ENCODE assay signal across 8 mouse cellular contexts in the genomic region with DNA sequence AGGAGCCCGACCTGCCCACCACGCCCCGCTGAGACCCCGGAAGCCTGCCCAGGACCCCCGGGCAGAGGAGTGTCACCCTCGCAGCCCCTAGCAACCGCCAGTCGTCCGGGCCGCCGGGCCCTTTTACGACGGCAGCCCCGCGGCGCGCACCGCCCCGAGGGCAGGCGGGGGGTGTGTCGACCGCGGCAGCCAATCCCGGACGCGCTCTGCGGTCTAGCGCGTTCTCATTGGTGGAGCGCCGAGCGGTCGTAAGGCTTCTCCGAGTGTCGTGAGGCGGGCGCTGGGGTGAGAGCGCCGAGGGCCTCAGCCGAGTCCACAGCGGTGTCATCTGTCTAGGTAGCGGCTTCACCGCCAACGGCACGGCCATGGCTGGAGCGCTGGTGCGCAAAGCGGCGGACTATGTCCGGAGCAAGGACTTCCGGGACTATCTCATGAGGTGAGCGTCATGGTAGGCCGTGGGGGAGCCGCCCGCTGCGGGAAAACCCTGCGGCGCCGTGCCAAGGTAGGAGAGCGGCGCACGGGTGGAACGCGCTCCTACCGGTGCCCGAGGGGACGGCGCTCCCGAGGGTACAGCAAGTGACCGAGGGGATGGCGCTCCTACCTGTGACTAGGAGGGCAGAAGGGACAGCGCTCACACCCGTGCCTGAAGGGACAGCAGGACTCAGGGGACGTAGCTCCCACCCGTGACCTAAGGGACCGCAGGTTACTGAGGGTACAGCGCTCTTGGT. TPM values are rescaled to one million over a fixed set of nuclear protein-coding genes. Genes with fewer than 3 reads are reported as not detected.
A peak's percentile ranks its signal among the peaks of the same experiment; 100 is the strongest.
DNase-seq lines count a peak whose midpoint lies in the region; ATAC-seq lines count a peak whose summit lies in the region.

No protein-coding gene starts in this region.

- no peaks in the 10 kb centered on the region for H3K9me3 ChIP-seq in hindbrain, embryonic 11.5 days (ENCODE audit: control insufficient read depth, low read length)

- H3K4me3 ChIP-seq in hindbrain, embryonic 11.5 days (ENCODE audit: low read depth, low read length), result peak overlapping the region; percentile 81

- H3K27ac ChIP-seq in hindbrain, embryonic 11.5 days (ENCODE audit: low read depth, low read length), result peak overlapping the region; percentile 70

- WGBS in hindbrain, embryonic 11.5 days, result under 1% methylated on average over 76 of the region's 77 CpGs

- no peaks in the 10 kb centered on the region for H3K36me3 ChIP-seq in hindbrain, embryonic 11.5 days (ENCODE audit: control insufficient read depth, insufficient read depth, low read length)

- peak; percentile 84 for DNase-seq in MEL-GATA-1-ER (ENCODE audit: extremely low read depth, low read depth)
- DNase-seq in cerebellum, adult 8-10 months, result peak; percentile 95
- peak; percentile 94 for DNase-seq in hindbrain, embryonic 11.5 days (ENCODE audit: low spot score)
- DNase-seq in layer of hippocampus, postnatal 10 days (ENCODE audit: low spot score in 2 of 2), result peak; percentile 95 to 97
- peak; percentile 97 for DNase-seq in lung, postnatal 10 days
- peak; percentile 95 for DNase-seq in ovary, postnatal 36 days (ENCODE audit: low spot score)
- DNase-seq in thymus, postnatal 25 days, result peak; percentile 96

- ATAC-seq in frontal cortex, adult (ENCODE audit: low TSS enrichment), result peak; percentile 91
- peak; percentile 98 for ATAC-seq in hindbrain, embryonic 11.5 days (ENCODE audit: low FRiP score)

- H3K4me1 ChIP-seq in hindbrain, embryonic 11.5 days (replicated peaks; ENCODE audit: control insufficient read depth, insufficient read depth, low read length), result no peaks in the 10 kb centered on the region

- H3K27me3 ChIP-seq in hindbrain, embryonic 11.5 days (ENCODE audit: control insufficient read depth, insufficient read depth, low read length), result no peaks in the 10 kb centered on the region

- peak overlapping the region; percentile 80 for H3K9ac ChIP-seq in hindbrain, embryonic 11.5 days (ENCODE audit: low read depth, low read length)

- H3K4me2 ChIP-seq in hindbrain, embryonic 11.5 days (replicated peaks; ENCODE audit: low read depth, low read length), result peak overlapping the region; percentile 69

RNA-seq across cellular contexts. Expression of gene Mpc1, which starts 1.0 kb away (rescaled TPM):
- 116 and 125 TPM in 2 replicates for polyA plus RNA-seq in hindbrain, embryonic 11.5 days (2014; fragmentation: Nextera tagmentation; extraction: Ambion mirVana)
- 100 to 1,000 TPM; 147 to 163 TPM for total RNA-seq in layer of hippocampus, postnatal 10 days (2021)

RNA-seq across cellular contexts. Expression of gene Sft2d1, which starts 27.2 kb away (rescaled TPM):
- 72.5 and 79.6 TPM in 2 replicates for polyA plus RNA-seq in hindbrain, embryonic 11.5 days (2014; fragmentation: Nextera tagmentation; extraction: Ambion mirVana)
- 10 to 100 TPM; 64.9 to 67.6 TPM for total RNA-seq in layer of hippocampus, postnatal 10 days (2021)

RNA-seq across cellular contexts. Expression of gene Ccr6, which starts 47.8 kb away (rescaled TPM):
- polyA plus RNA-seq in hindbrain, embryonic 11.5 days (2014; fragmentation: Nextera tagmentation; extraction: Ambion mirVana), result not detected in 2 replicates
- total RNA-seq in layer of hippocampus, postnatal 10 days (2021), result under 1 TPM in 1 of 2 experiments, not detected in 1; 0.27 TPM

RNA-seq across cellular contexts. Expression of gene Prr18, which starts 53.6 kb away (rescaled TPM):
- polyA plus RNA-seq in hindbrain, embryonic 11.5 days (2014; fragmentation: Nextera tagmentation; extraction: Ambion mirVana), result 1.5 TPM in 2 replicates
- total RNA-seq in layer of hippocampus, postnatal 10 days (2021), result 10 to 100 TPM in 1 of 2 experiments, 1 to 10 TPM in 1; 9.3 to 11.1 TPM

Comparison
In these comparisons a context has a peak if more than half of its experiments do, and no peak if none do; other contexts are left out.
1. Peak in every context shown above with its lines: DNase-seq, ATAC-seq, H3K4me3 ChIP-seq and H3K27ac ChIP-seq.